Mouse (Mus musculus) megakaryocyte, embryonic 14.5 days (primary cell): Measurements from ENCODE around the gene Slc7a1. TPM values are rescaled to one million over a fixed set of nuclear protein-coding genes. Genes with fewer than 3 reads are reported as not detected.
"Not testable (repeated sequence)": the region's sequence is repeated elsewhere in the genome, so short reads cannot be mapped to it uniquely, and the experiment has no call there.

Source experiments
- H3K27me3 ChIP-seq: replicated peaks from 2 replicates; pipeline ENCODE3; 2012; ENCODE audit warnings: inconsistent platforms
- H3K36me3 ChIP-seq: replicated peaks from 2 replicates; pipeline ENCODE3; 2012; ENCODE audit warnings: low read length, inconsistent platforms, mixed read lengths
- H3K4me1 ChIP-seq: 2 replicates; pipeline ENCODE4 v1.6.1; 2012; ENCODE audit warnings: inconsistent platforms
- H3K4me3 ChIP-seq: replicated peaks from 2 replicates; pipeline ENCODE3; 2012; ENCODE audit warnings: moderate library complexity, mild to moderate bottlenecking, inconsistent platforms
- H3K9me3 ChIP-seq: 2 replicates; pipeline ENCODE4 v1.6.1; 2012; ENCODE audit warnings: inconsistent platforms
- FLI1 ChIP-seq: IDR thresholded peaks from 2 replicates; pipeline ENCODE4 v1.6.1; 2012; ENCODE audit warnings: low read length, inconsistent platforms, mixed read lengths
- GATA1 ChIP-seq: IDR thresholded peaks from 3 replicates; pipeline ENCODE4 v1.6.1; 2012; ENCODE audit warnings: mixed read lengths, low read length, inconsistent platforms, borderline replicate concordance
- polyA plus RNA-seq: library from polyadenylated mRNA; stranded (reverse); fragments of >175 nt; gene quantifications from 2 replicates; pipeline ENCODE4 v1.2.3, GENCODE M21; 2012; ENCODE audit warnings: low replicate concordance; ENCODE audit not compliant: insufficient read depth

The Slc7a1 gene
- polyA plus RNA-seq, 1 experiment: 4.9 TPM

GRCm38 (mm10) chr5:148339126-148339525, 60.6 kb downstream of the Slc7a1 start:
- Histone ChIP-seq H3K36me3 (peaks cover 86% of the 10 kb centered on the region), H3K9me3 (no peaks in the 10 kb centered on the region), H3K4me1 (peaks cover 13% of the 10 kb centered on the region), H3K27me3 (no peaks in the 10 kb centered on the region), H3K4me3 (no peak overlapping the region)
- no peak for TF ChIP-seq FLI1
- TF ChIP-seq GATA1: no peak

GRCm38 (mm10) chr5:148332622-148332974, 67.1 kb downstream of the Slc7a1 start:
- no peak overlapping the region for H3K4me3 ChIP-seq
- TF ChIP-seq GATA1 (no peak), FLI1 (no peak)
- no peaks in the 10 kb centered on the region for H3K4me1 ChIP-seq
- H3K9me3 ChIP-seq: no peaks in the 10 kb centered on the region
- H3K27me3 ChIP-seq: no peaks in the 10 kb centered on the region
- peaks cover 81% of the 10 kb centered on the region for H3K36me3 ChIP-seq

GRCm38 (mm10) chr5:148331926-148332621, 67.6 kb downstream of the Slc7a1 start:
- no peak overlapping the region for H3K4me3 ChIP-seq
- H3K27me3 ChIP-seq: no peaks in the 10 kb centered on the region
- no peaks in the 10 kb centered on the region for H3K9me3 ChIP-seq
- peaks cover 77% of the 10 kb centered on the region for H3K36me3 ChIP-seq
- TF ChIP-seq FLI1 (no peak), GATA1 (no peak)
- H3K4me1 ChIP-seq: no peaks in the 10 kb centered on the region

- no peak for TF ChIP-seq GATA1
- no peak for TF ChIP-seq FLI1
- peaks cover 72% of the 10 kb centered on the region for H3K36me3 ChIP-seq
- H3K27me3 ChIP-seq: no peaks in the 10 kb centered on the region
- no peaks in the 10 kb centered on the region for H3K9me3 ChIP-seq
- no peak overlapping the region for H3K4me3 ChIP-seq
- no peaks in the 10 kb centered on the region; the same call in 1 of the 2 replicates for H3K4me1 ChIP-seq
Observed at GRCm38 (mm10) chr5:148331229-148331776, 68.4 kb downstream of the Slc7a1 start.

- Histone ChIP-seq H3K9me3 (no peaks in the 10 kb centered on the region), H3K36me3 (peaks cover 54% of the 10 kb centered on the region), H3K4me3 (no peak overlapping the region), H3K4me1 (peaks cover 8% of the 10 kb centered on the region), H3K27me3 (no peaks in the 10 kb centered on the region)
- TF ChIP-seq GATA1 (no peak), FLI1 (no peak)
Observed at GRCm38 (mm10) chr5:148328982-148329381, 70.7 kb downstream of the Slc7a1 start.

- H3K4me3 ChIP-seq, H3K9me3 ChIP-seq, H3K4me1 ChIP-seq, H3K27me3 ChIP-seq: not testable (repeated sequence)
- H3K36me3 ChIP-seq: peaks cover 28% of the 10 kb centered on the region
Observed at GRCm38 (mm10) chr5:148326295-148326694, 73.4 kb downstream of the Slc7a1 start.

- H3K36me3 ChIP-seq: peaks cover 20% of the 10 kb centered on the region
- peaks cover 8% of the 10 kb centered on the region for H3K4me1 ChIP-seq
- no peak overlapping the region for H3K4me3 ChIP-seq
- no peaks in the 10 kb centered on the region for H3K9me3 ChIP-seq
- H3K27me3 ChIP-seq: no peaks in the 10 kb centered on the region
- TF ChIP-seq FLI1: no peak
- TF ChIP-seq GATA1: no peak
Observed at GRCm38 (mm10) chr5:148325317-148325885, 74.3 kb downstream of the Slc7a1 start.

GRCm38 (mm10) chr5:148314931-148315330, 84.8 kb downstream of the Slc7a1 start:
- Histone ChIP-seq H3K36me3 (no peaks in the 10 kb centered on the region), H3K9me3 (peaks cover 32% of the 10 kb centered on the region), H3K4me1 (peaks cover 4% of the 10 kb centered on the region), H3K4me3 (no peak overlapping the region), H3K27me3 (peaks cover 4% of the 10 kb centered on the region)
- no peak for TF ChIP-seq GATA1
- no peak for TF ChIP-seq FLI1

- no peaks in the 10 kb centered on the region for H3K36me3 ChIP-seq
- TF ChIP-seq FLI1 (no peak), GATA1 (no peak)
- H3K27me3 ChIP-seq: peaks cover 4% of the 10 kb centered on the region
- H3K9me3 ChIP-seq: peaks cover 32% of the 10 kb centered on the region
- peaks cover 4% of the 10 kb centered on the region for H3K4me1 ChIP-seq
- H3K4me3 ChIP-seq: no peak overlapping the region
Observed at GRCm38 (mm10) chr5:148312443-148312842, 87.3 kb downstream of the Slc7a1 start.

GRCm38 (mm10) chr5:148310790-148311189, 88.9 kb downstream of the Slc7a1 start:
- Histone ChIP-seq H3K4me3 (peak overlapping the region; percentile 91), H3K27me3 (peaks cover 4% of the 10 kb centered on the region), H3K4me1 (peaks cover 4% of the 10 kb centered on the region), H3K36me3 (no peaks in the 10 kb centered on the region), H3K9me3 (peaks cover 32% of the 10 kb centered on the region)
- TF ChIP-seq FLI1: no peak
- TF ChIP-seq GATA1: no peak

GRCm38 (mm10) chr5:148304112-148304511, 95.6 kb downstream of the Slc7a1 start:
- Histone ChIP-seq H3K36me3 (no peaks in the 10 kb centered on the region), H3K4me3 (no peak overlapping the region), H3K4me1 (no peaks in the 10 kb centered on the region), H3K9me3 (peaks cover 39% of the 10 kb centered on the region), H3K27me3 (peaks cover 1% of the 10 kb centered on the region)
- no peak for TF ChIP-seq GATA1
